Mouse (Mus musculus) liver, embryonic 14 days (tissue): ENCODE measurements around the gene Spata18. TPM values are rescaled to one million over a fixed set of nuclear protein-coding genes. Genes with fewer than 3 reads are reported as not detected.

Experiments used
- polyA plus RNA-seq: library from polyadenylated mRNA; depleted of rRNA; stranded (reverse); fragments of >200 nt; gene quantifications from 2 replicates; pipeline ENCODE4 v1.2.3, GENCODE M21; 2012; rRNA removed

Gene Spata18
- not detected in 2 replicates for polyA plus RNA-seq

DNA sequence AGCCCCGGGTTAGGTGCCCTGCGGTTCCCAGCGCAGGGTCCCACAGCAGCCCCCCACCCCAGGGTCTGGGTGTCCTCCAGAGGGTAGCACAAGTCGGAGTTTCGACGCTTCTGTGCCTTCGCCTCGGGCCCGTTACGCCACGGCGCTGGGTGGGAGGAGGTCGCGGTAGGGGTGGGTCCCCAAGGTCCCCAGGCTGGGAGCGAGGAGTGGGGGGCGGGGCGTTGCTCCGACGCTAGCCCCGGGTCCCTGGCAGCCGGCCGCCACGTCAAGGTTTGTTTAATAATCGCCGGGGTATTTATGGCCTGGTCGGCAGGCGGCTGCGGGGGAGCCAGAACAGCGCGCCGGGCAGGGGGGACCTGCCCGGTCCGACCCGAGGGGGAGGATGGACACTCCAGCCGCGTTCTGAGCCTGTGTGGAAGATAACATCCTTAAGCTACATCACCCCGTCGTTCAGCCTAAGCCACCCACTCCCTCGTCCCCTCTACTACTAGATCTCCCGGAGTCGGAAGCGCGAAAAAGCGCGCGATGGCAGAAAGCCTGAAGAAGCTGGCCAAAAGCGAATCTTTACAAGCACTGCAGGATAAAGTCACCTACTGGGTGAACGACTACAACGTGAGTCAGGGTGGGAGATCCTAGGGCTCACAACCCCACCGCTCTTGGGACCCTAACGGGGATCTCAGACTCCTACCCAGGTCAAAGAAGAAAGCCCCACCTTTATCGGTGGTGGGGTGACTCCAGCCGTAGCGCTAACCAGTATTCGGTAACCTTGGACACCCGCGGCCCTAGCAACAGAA, at the start of gene Spata18:
Spata18 (plus strand) TSS at position 319 of the 794 bp plus-strand sequence.

DNA sequence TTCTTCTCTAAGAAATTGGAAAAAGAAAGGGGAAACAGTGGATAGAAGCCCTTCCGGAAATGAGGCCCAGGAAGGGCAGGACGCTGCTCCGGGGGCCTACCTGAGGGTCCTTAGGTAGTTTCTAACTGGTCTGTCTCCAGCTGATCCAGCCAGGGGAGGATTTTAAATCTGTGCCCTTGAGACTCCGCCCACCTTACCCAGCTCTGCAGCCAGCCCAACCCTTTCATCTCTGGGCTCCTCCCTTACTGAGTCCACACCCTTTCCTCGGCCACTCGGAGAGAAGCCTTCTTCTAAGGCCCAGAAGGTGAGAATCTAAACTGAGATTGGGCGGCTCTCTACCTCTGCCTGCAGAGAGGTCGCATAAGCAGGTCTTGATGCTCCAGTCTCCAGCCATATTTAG, 18.9 kb upstream of the Spata18 start, which contains the start of gene Lrrc66:
Lrrc66 (minus strand) TSS at position 236 of the 400 bp plus-strand sequence.

DNA sequence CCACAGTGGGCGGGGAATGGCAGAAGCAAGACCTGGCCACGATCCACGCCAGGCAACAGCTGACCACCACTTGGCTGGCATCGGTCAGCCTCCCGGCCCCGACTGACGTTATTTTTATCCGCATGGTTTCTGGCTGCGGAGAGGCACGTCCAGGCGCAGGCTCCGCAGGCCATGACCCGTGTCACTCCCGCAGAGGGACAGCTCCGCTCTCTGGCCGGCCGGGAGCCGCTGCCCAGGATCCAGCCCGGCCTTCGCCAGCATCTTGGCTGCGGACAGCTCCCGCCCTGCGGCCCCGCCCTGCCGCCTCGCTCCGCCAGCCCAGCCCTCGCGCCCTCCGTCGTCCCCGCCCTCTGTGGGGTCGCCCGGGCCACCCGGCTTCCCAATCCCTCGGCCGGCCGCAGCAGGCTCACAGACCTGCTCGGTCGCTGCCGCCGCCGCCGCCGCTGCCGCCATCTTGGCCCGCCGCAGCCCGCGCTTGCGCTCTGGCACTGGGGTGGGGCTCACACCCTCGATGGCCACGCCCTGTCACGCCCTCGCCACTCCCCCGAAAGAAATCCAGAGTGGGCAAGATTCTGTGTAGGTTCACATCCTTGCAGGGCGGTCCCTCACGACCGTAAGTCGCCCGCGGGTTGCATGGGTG, 3.8 kb upstream of the Spata18 start, which contains the start of gene Sgcb:
Sgcb (minus strand) TSS at position 530 of the 640 bp plus-strand sequence.

Other genes with a start within 250 kb of the Spata18 start
- gene Cwh43, start 245.3 kb upstream of the Spata18 start, polyA plus RNA-seq, result 0.02 TPM in 1 of 2 replicates, not detected in the other
- gene Dcun1d4, start 170.4 kb upstream of the Spata18 start, polyA plus RNA-seq, result 1.9 TPM in 2 replicates
- gene Lrrc66, start 18.9 kb upstream of the Spata18 start, polyA plus RNA-seq, result 0.03 and 0.10 TPM in 2 replicates
- gene Sgcb, start 3.6 kb upstream of the Spata18 start, polyA plus RNA-seq, result 1.4 and 1.7 TPM in 2 replicates